Mouse (Mus musculus) E14TG2a.4 (cell line): Measurements from ENCODE around the gene Dhrs4.

ENCODE experiments used
- H3K27me3 ChIP-seq: 2 replicates; pipeline ENCODE4 v1.6.1; 2014; ENCODE audit warnings: low read length, control low read depth; ENCODE audit not compliant: insufficient read depth
- H3K36me3 ChIP-seq: 2 replicates; pipeline ENCODE4 v1.6.1; 2014; ENCODE audit warnings: low read length, control low read depth; ENCODE audit not compliant: insufficient read depth
- H3K4me1 ChIP-seq: replicated peaks from 2 replicates; pipeline ENCODE4 v1.6.1; 2014; ENCODE audit warnings: low read depth, low read length, control low read depth
- H3K4me3 ChIP-seq: replicated peaks from 2 replicates; pipeline ENCODE4 v1.5.1; 2014; ENCODE audit warnings: mild to moderate bottlenecking, low read length
- H3K9me3 ChIP-seq: 2 replicates; pipeline ENCODE4 v1.6.1; 2014; ENCODE audit warnings: low read length, control low read depth
- CTCF ChIP-seq: conservative IDR thresholded peaks from 2 replicates; pipeline ENCODE4 v1.5.1; 2014; ENCODE audit warnings: low read length
- NANOG ChIP-seq: IDR thresholded peaks from 2 replicates; pipeline ENCODE4 v1.6.1; 2014; ENCODE audit warnings: borderline replicate concordance, low read length, mixed read lengths
- POU5F1 ChIP-seq: IDR thresholded peaks from 2 replicates; pipeline ENCODE4 v1.6.1; 2014; ENCODE audit warnings: low read length, borderline replicate concordance

Dhrs4 gene

GRCm38 (mm10) chr14:55458761-55459160 is 19.8 kb upstream of the Dhrs4 start:
- H3K4me1 ChIP-seq: peaks cover 33% of the 10 kb centered on the region
- H3K4me3 ChIP-seq: no peak overlapping the region
- peaks cover 16% of the 10 kb centered on the region for H3K9me3 ChIP-seq
- no peaks in the 10 kb centered on the region for H3K36me3 ChIP-seq
- H3K27me3 ChIP-seq: peaks cover 8% of the 10 kb centered on the region; the same call in 1 of the 2 replicates
- no peak for TF ChIP-seq POU5F1
- TF ChIP-seq CTCF: no peak
- TF ChIP-seq NANOG: no peak

DNA sequence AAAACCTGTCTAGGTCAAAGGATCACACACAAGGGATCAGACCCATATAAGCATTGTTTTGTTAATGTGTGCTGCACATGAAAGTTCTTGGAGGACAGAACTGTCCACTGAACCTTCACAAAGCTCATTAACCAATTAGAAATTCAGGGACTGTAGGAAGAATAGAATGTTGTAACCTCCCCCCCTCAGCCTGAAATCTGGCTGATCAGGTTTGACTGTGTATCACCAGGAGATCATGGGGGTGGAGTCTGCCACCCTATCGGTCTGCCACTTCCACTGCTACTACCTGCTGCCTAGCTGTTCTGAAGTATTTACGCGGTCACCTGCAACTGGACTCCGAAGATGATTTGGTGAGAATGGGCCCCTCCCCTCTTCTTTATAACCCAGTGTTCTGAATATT is 18.8 kb upstream of the Dhrs4 start:
- TF ChIP-seq CTCF: no peak
- 0 out of 2 replicates have a peak, but pooled peaks have one; percentile 14 for TF ChIP-seq NANOG
- peaks cover 10% of the 10 kb centered on the region; the same call in 1 of the 2 replicates for H3K9me3 ChIP-seq
- H3K36me3 ChIP-seq: no peaks in the 10 kb centered on the region
- no peak overlapping the region for H3K4me3 ChIP-seq
- peaks cover 33% of the 10 kb centered on the region for H3K4me1 ChIP-seq
- peaks cover 8% of the 10 kb centered on the region; the same call in 1 of the 2 replicates for H3K27me3 ChIP-seq

DNA sequence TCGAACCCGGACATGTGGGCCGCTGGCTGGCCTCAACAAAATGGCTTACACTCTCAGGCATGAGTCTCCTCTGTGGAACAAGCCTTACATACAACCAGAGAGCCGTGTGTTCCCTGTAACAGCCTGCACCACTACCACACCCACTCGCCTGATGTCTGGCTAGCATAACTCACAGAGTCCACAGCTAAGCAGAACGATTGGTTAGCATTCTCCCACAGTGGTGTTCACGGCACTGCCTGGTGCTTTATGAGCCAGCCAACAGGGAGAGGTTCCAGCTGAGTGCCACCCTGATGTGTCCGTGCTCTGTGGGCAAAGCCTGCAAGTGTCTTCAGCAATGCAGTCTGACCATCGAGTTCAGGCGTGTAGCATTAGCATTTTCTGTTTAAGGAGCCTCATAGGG is 18.3 kb upstream of the Dhrs4 start:
- Histone ChIP-seq H3K4me1 (peaks cover 33% of the 10 kb centered on the region), H3K36me3 (no peaks in the 10 kb centered on the region), H3K9me3 (peaks cover 10% of the 10 kb centered on the region; the same call in 1 of the 2 replicates), H3K27me3 (peaks cover 9% of the 10 kb centered on the region; the same call in 1 of the 2 replicates), H3K4me3 (0 out of 2 replicates have a peak overlapping the region, but pooled peaks have one; percentile 17)
- no peak for TF ChIP-seq NANOG
- no peak for TF ChIP-seq POU5F1
- no peak for TF ChIP-seq CTCF

- H3K9me3 ChIP-seq: no peaks in the 10 kb centered on the region
- TF ChIP-seq NANOG: no peak
- no peak for TF ChIP-seq CTCF
- TF ChIP-seq POU5F1: no peak
- no peak overlapping the region for H3K4me3 ChIP-seq
- H3K36me3 ChIP-seq: no peaks in the 10 kb centered on the region
- peaks cover 33% of the 10 kb centered on the region for H3K4me1 ChIP-seq
- H3K27me3 ChIP-seq: peaks cover 20% of the 10 kb centered on the region
These were observed 16.8 kb upstream of the Dhrs4 start for GRCm38 (mm10) chr14:55461757-55462156.

DNA sequence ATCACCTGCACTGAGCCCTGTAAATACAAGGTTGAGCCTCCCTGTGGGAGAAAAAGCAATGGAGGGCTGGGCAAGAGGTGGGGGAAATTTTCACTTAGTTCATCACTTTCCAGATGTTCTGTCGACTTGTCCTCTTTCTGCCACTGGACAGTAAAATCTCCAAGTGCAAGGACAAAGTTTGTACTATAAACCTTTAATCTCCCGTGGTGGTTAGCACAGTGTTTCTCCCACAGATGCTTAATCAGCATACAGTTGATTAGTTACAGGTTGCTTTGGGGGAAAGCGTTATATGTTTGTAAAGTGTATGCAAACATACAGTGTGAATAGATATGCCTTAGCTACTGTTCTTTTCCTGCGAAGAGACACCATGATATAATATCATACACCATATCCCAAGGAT is 12.1 kb upstream of the Dhrs4 start:
- Histone ChIP-seq H3K9me3 (no peaks in the 10 kb centered on the region), H3K27me3 (peaks cover 42% of the 10 kb centered on the region), H3K36me3 (no peaks in the 10 kb centered on the region), H3K4me3 (no peak overlapping the region), H3K4me1 (peaks cover 30% of the 10 kb centered on the region)
- TF ChIP-seq NANOG (no peak), POU5F1 (no peak), CTCF (no peak)

DNA sequence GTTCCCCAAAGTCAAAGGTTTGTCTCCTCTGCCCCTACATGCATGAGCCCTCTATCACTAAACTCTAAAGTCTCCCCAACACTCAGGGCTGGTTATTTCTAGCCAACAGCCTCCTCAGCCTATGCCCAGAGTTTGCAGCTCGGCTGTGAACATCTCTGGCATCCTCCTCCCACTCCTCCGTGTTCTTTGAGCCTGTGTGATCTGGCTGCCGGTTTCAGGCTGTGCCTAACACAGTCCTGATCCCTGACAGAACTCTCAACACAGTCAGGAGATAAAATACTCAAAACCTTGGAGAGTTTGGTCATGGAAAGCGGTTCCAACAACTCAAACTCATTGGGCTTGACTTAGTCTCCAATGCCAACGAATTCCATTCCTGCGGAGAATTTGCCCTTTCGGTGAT is 11.4 kb upstream of the Dhrs4 start:
- no peak for TF ChIP-seq CTCF
- TF ChIP-seq POU5F1: no peak
- no peak for TF ChIP-seq NANOG
- H3K27me3 ChIP-seq: peaks cover 43% of the 10 kb centered on the region
- H3K4me3 ChIP-seq: no peak overlapping the region
- H3K4me1 ChIP-seq: peaks cover 35% of the 10 kb centered on the region
- no peaks in the 10 kb centered on the region for H3K36me3 ChIP-seq
- no peaks in the 10 kb centered on the region for H3K9me3 ChIP-seq

- Histone ChIP-seq H3K4me1 (peaks cover 31% of the 10 kb centered on the region), H3K4me3 (no peak overlapping the region), H3K36me3 (no peaks in the 10 kb centered on the region), H3K27me3 (peaks cover 47% of the 10 kb centered on the region), H3K9me3 (no peaks in the 10 kb centered on the region)
- TF ChIP-seq POU5F1 (no peak), NANOG (no peak), CTCF (no peak)
These were observed 10.2 kb upstream of the Dhrs4 start for GRCm38 (mm10) chr14:55468301-55468741.

- Histone ChIP-seq H3K4me3 (no peak overlapping the region), H3K9me3 (no peaks in the 10 kb centered on the region), H3K36me3 (no peaks in the 10 kb centered on the region), H3K4me1 (peaks cover 31% of the 10 kb centered on the region), H3K27me3 (peaks cover 47% of the 10 kb centered on the region)
- TF ChIP-seq NANOG: no peak
- no peak for TF ChIP-seq CTCF
- TF ChIP-seq POU5F1: no peak
These were observed 9.5 kb upstream of the Dhrs4 start for GRCm38 (mm10) chr14:55469041-55469440.

- Histone ChIP-seq H3K27me3 (peaks cover 47% of the 10 kb centered on the region), H3K4me3 (no peak overlapping the region), H3K9me3 (no peaks in the 10 kb centered on the region), H3K36me3 (no peaks in the 10 kb centered on the region), H3K4me1 (peaks cover 31% of the 10 kb centered on the region)
- TF ChIP-seq POU5F1: no peak
- no peak for TF ChIP-seq CTCF
- no peak for TF ChIP-seq NANOG
These were observed 8.7 kb upstream of the Dhrs4 start for GRCm38 (mm10) chr14:55469821-55470220.
